Mouse (Mus musculus) liver, embryonic 15.5 days (tissue): ENCODE data around the gene Slc7a12. TPM values are rescaled to one million over a fixed set of nuclear protein-coding genes. Genes with fewer than 3 reads are reported as not detected.

Experiments used
- ATAC-seq: fragments of 200-750 bp; cut with Nextera tagmentation; 2 replicates; pipeline ENCODE4 v1.8.0; 2017; ENCODE audit warnings: moderate number of reproducible peaks, mild to moderate bottlenecking, moderate library complexity; ENCODE audit not compliant: insufficient read depth
- H3K27ac ChIP-seq: fragments of 300-500 bp; sonication (generic); replicated peaks from 2 replicates; pipeline ENCODE4 v1.5.1; 2015; ENCODE audit warnings: mild to moderate bottlenecking, inconsistent platforms
- H3K27me3 ChIP-seq: fragments of 300-500 bp; sonication (generic); 2 replicates; pipeline ENCODE4 v1.6.1; 2015; ENCODE audit warnings: mild to moderate bottlenecking, inconsistent platforms
- H3K36me3 ChIP-seq: fragments of 300-500 bp; sonication (generic); replicated peaks from 2 replicates; pipeline ENCODE4 v1.6.1; 2015; ENCODE audit warnings: moderate library complexity, mild to moderate bottlenecking, inconsistent platforms
- H3K4me1 ChIP-seq: fragments of 300-500 bp; sonication (generic); replicated peaks from 2 replicates; pipeline ENCODE4 v1.6.1; 2015; ENCODE audit warnings: inconsistent platforms
- H3K4me2 ChIP-seq: fragments of 300-500 bp; sonication (generic); 2 replicates; pipeline ENCODE4 v1.6.1; 2015; ENCODE audit warnings: moderate library complexity, mild to moderate bottlenecking, inconsistent platforms
- H3K4me3 ChIP-seq: fragments of 300-500 bp; sonication (generic); replicated peaks from 2 replicates; pipeline ENCODE4 v1.5.1; 2015; ENCODE audit warnings: mild to moderate bottlenecking, inconsistent platforms
- H3K9ac ChIP-seq: fragments of 300-500 bp; sonication (generic); 2 replicates; pipeline ENCODE4 v1.6.1; 2015; ENCODE audit warnings: moderate library complexity, mild to moderate bottlenecking, inconsistent platforms
- H3K9me3 ChIP-seq: fragments of 300-500 bp; sonication (generic); replicated peaks from 2 replicates; pipeline ENCODE4 v1.6.1; 2016; ENCODE audit warnings: inconsistent platforms
- WGBS: fragments of 180-500 bp; shearing (Covaris S2); methylation state at CpG from one replicate; pipeline ENCODE4 v1.1.7; 2015; ENCODE audit warnings: mixed read lengths; ENCODE audit not compliant: insufficient replicate concordance; 5-methylcytosine and 5-hydroxymethylcytosine counted together
- polyA plus RNA-seq: library from polyadenylated mRNA; unstranded; fragments of >200 nt; fragmentation: Nextera tagmentation; extraction: Ambion mirVana; gene quantifications from 2 replicates; pipeline ENCODE4 v1.2.1, GENCODE M21; 2015

Slc7a12 gene
- not detected in 2 replicates for polyA plus RNA-seq

- Histone ChIP-seq H3K9ac (no peak within 1 kb of the TSS), H3K9me3 (no peaks in the 10 kb centered on the region), H3K27me3 (no peaks in the 10 kb centered on the region), H3K4me1 (no peaks in the 10 kb centered on the region), H3K36me3 (no peaks in the 10 kb centered on the region), H3K27ac (no peak within 1 kb of the TSS), H3K4me3 (no peak within 1 kb of the TSS), H3K4me2 (no peak within 1 kb of the TSS)
- no peak for ATAC-seq
Observed at GRCm38 (mm10) chr3:14480397-14480796, at the start of gene Slc7a12. Gene Slc7a12, plus strand, starts transcription at chr3:14480697.

DNA sequence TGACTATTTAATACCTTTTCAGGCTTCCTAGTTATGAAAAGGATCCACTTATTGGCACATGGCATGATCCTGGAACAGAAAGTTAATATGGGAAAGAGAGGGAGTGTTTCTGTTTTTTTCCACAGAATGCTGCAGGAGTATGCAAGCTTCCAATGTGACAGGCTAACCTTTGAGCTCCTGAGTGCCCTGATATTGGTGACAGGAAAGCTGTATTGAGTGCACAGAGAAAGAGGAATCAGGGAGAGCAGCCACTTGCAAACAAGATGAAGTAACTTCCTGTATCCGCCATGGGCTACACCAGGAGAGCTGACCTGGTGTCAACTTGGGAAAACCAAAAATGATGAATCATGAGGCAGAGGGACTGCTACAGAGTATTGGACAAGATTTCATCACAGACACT lies 48.1 kb upstream of the Slc7a12 start:
- Histone ChIP-seq H3K4me3 (no peak overlapping the region), H3K27ac (no peak overlapping the region), H3K9ac (no peak overlapping the region), H3K4me2 (no peak overlapping the region), H3K36me3 (no peaks in the 10 kb centered on the region), H3K9me3 (no peaks in the 10 kb centered on the region), H3K27me3 (no peaks in the 10 kb centered on the region), H3K4me1 (no peaks in the 10 kb centered on the region)
- 50% methylated on average over 1 of the region's 1 CpGs for WGBS
- ATAC-seq = no peak

DNA sequence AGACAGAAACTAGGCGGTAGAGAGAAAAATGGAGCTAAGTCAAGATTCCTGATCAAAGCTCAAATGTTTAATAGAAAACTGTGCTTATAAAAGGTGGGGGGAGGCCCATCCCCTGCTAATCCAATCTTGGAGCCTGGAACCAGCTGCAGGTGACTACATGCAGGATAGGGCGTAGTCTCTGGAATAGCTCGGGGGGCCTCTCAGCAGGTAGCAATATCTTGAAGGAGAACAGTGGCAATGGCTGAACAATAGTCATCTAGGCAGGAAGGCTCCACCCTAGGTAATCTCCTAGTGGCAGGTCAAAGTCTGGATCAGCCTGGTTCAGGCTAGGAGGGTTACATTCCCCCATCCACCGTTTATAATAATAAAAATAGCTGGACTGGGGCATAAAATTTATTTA lies 34.5 kb upstream of the Slc7a12 start:
- no peak overlapping the region for H3K4me3 ChIP-seq
- H3K36me3 ChIP-seq = no peaks in the 10 kb centered on the region
- ATAC-seq = no peak
- no peaks in the 10 kb centered on the region for H3K27me3 ChIP-seq
- H3K4me1 ChIP-seq = no peaks in the 10 kb centered on the region
- no peak overlapping the region for H3K4me2 ChIP-seq
- H3K9me3 ChIP-seq = no peaks in the 10 kb centered on the region
- H3K9ac ChIP-seq = no peak overlapping the region
- WGBS = 72% methylated on average over 4 of the region's 4 CpGs
- H3K27ac ChIP-seq = no peak overlapping the region

GRCm38 (mm10) chr3:14446691-14447090 lies 33.8 kb upstream of the Slc7a12 start:
- Histone ChIP-seq H3K4me1 (no peaks in the 10 kb centered on the region), H3K27me3 (no peaks in the 10 kb centered on the region), H3K4me3 (no peak overlapping the region), H3K9ac (no peak overlapping the region), H3K27ac (no peak overlapping the region), H3K4me2 (no peak overlapping the region), H3K9me3 (no peaks in the 10 kb centered on the region), H3K36me3 (no peaks in the 10 kb centered on the region)
- WGBS = 74% methylated on average over 4 of the region's 4 CpGs
- ATAC-seq = no peak

Other genes with a start within 250 kb of the Slc7a12 start
- gene 1810022K09Rik, start 130.6 kb downstream of the Slc7a12 start, polyA plus RNA-seq = 138 and 188 TPM in 2 replicates
- gene Car13, start 161.0 kb downstream of the Slc7a12 start, polyA plus RNA-seq = 1.2 and 1.6 TPM in 2 replicates